Comparison of ENCODE assay signal across 8 mouse cellular contexts in genomic region chr4:43530581-43530980, GRCm38 (mm10). TPM values are rescaled to one million over a fixed set of nuclear protein-coding genes. Genes with fewer than 3 reads are reported as not detected.
DNase-seq lines count a peak whose midpoint lies in the region; ATAC-seq and TF ChIP-seq lines count a peak whose summit lies in the region.

No protein-coding gene starts in this region.

- H3K27me3 ChIP-seq in kidney, adult 2 months (replicated peaks; ENCODE audit: control insufficient read depth, insufficient read depth, low read length): no peaks in the 10 kb centered on the region
- 0 out of 2 replicates have a peak, but pooled peaks cover 2% of the 10 kb centered on the region for H3K27me3 ChIP-seq in limb, embryonic 14.5 days (ENCODE audit: control insufficient read depth, insufficient read depth, low read length)

- peak; percentile 83 for TF ChIP-seq CTCF in kidney, adult 2 months (conservative IDR thresholded peaks at IDR 0.05; ENCODE audit: insufficient read depth, insufficient read length, low read depth, low read length)

- 16% methylated on average over 7 of the region's 7 CpGs for WGBS in kidney, adult 2 months
- 23% methylated on average over 7 of the region's 7 CpGs for WGBS in limb, embryonic 14.5 days

- DNase-seq in urinary bladder, postnatal 25 days (ENCODE audit: low spot score): peak; percentile 80
- no peak for DNase-seq in urinary bladder, adult 2 months (ENCODE audit: low spot score)
- DNase-seq in cerebellum, adult 11-12 months: peak; percentile 62
- peak; percentile 78 for DNase-seq in gastrocnemius, adult 18-20 months (ENCODE audit: low spot score)
- DNase-seq in kidney, adult 2 months: peak; percentile 82
- peak; percentile 64 for DNase-seq in limb, embryonic 14.5 days (ENCODE audit: low spot score)
- peak; percentile 39 to 57 for DNase-seq in thymus, adult 18-20 months

- H3K36me3 ChIP-seq in kidney, adult 2 months (ENCODE audit: control insufficient read depth, insufficient read depth, low read length): peaks cover 7% of the 10 kb centered on the region; the same call in 1 of the 2 replicates
- peaks cover 54% of the 10 kb centered on the region for H3K36me3 ChIP-seq in limb, embryonic 14.5 days (ENCODE audit: control insufficient read depth, insufficient read depth, low read length)

- ATAC-seq in limb, embryonic 14.5 days (ENCODE audit: low FRiP score, low read depth): no peak; the same call in 1 of the 2 replicates
- ATAC-seq in neutrophil, adult 5-6 weeks (ENCODE audit: extremely low read depth, insufficient number of reproducible peaks, low FRiP score, poor library complexity, severe bottlenecking): peak; percentile 57; the same call in 1 of the 2 replicates

- no peak for TF ChIP-seq POLR2A in kidney, adult 2 months (IDR thresholded peaks at IDR 0.05; ENCODE audit: low read depth, low read length)
- no peak for TF ChIP-seq POLR2A in limb, embryonic 14.5 days (IDR thresholded peaks at IDR 0.05; ENCODE audit: borderline replicate concordance, extremely low read depth, insufficient read depth, insufficient read length)

- no peaks in the 10 kb centered on the region for H3K4me1 ChIP-seq in kidney, adult 2 months (ENCODE audit: control insufficient read depth, insufficient read depth, low read length)
- no peaks in the 10 kb centered on the region for H3K4me1 ChIP-seq in limb, embryonic 14.5 days (ENCODE audit: control insufficient read depth, insufficient read depth, low read length)

- H3K4me2 ChIP-seq in limb, embryonic 14.5 days (replicated peaks; ENCODE audit: low read depth, low read length, severe bottlenecking): no peak overlapping the region

- no peak overlapping the region for H3K27ac ChIP-seq in kidney, adult 2 months (ENCODE audit: insufficient read depth, low read depth, low read length)
- no peak overlapping the region for H3K27ac ChIP-seq in limb, embryonic 14.5 days (replicated peaks; ENCODE audit: low read depth, low read length)

- no peak overlapping the region for H3K9ac ChIP-seq in limb, embryonic 14.5 days (ENCODE audit: low read depth, low read length, severe bottlenecking)

- no peak overlapping the region for H3K4me3 ChIP-seq in kidney, adult 2 months (ENCODE audit: insufficient read depth, low read depth, low read length)
- no peak overlapping the region for H3K4me3 ChIP-seq in limb, embryonic 14.5 days (replicated peaks; ENCODE audit: low read length)

- H3K9me3 ChIP-seq in limb, embryonic 14.5 days (ENCODE audit: control insufficient read depth, low read length): no peaks in the 10 kb centered on the region

RNA-seq across cellular contexts. Expression of gene Tpm2, which starts 7.0 kb away (rescaled TPM):
- polyA plus RNA-seq in urinary bladder, adult 2 months (2012; rRNA removed): 3,808 and 5,340 TPM in 2 replicates
- 1,000 to 10,000 TPM; 6,886 to 8,782 TPM for total RNA-seq in gastrocnemius, adult 18-20 months (2021)
- polyA plus RNA-seq in kidney, adult 2 months (2012; rRNA removed): 10.8 and 51.9 TPM in 2 replicates
- polyA plus RNA-seq in limb, embryonic 14.5 days (2012; rRNA removed): 206 and 361 TPM in 2 replicates
- polyA plus RNA-seq in limb, embryonic 14.5 days (2014; fragmentation: Nextera tagmentation; extraction: Ambion mirVana): 382 and 495 TPM in 2 replicates
- 2.2 and 3.0 TPM in 2 replicates for total RNA-seq in neutrophil, adult 5-6 weeks (2017)

RNA-seq across cellular contexts. Expression of gene Car9, which starts 23.8 kb away (rescaled TPM):
- polyA plus RNA-seq in urinary bladder, adult 2 months (2012; rRNA removed): 1.3 and 1.9 TPM in 2 replicates
- 1 to 10 TPM; 1.4 to 2.6 TPM for total RNA-seq in gastrocnemius, adult 18-20 months (2021)
- polyA plus RNA-seq in kidney, adult 2 months (2012; rRNA removed): 4.9 and 5.8 TPM in 2 replicates
- 4.9 TPM in 2 replicates for polyA plus RNA-seq in limb, embryonic 14.5 days (2012; rRNA removed)
- polyA plus RNA-seq in limb, embryonic 14.5 days (2014; fragmentation: Nextera tagmentation; extraction: Ambion mirVana): 1.0 and 1.2 TPM in 2 replicates
- total RNA-seq in neutrophil, adult 5-6 weeks (2017): not detected in 2 replicates

RNA-seq across cellular contexts. Expression of gene Arhgef39, which starts 31.1 kb away (rescaled TPM):
- 14.7 and 26.0 TPM in 2 replicates for polyA plus RNA-seq in urinary bladder, adult 2 months (2012; rRNA removed)
- total RNA-seq in gastrocnemius, adult 18-20 months (2021): not detected
- polyA plus RNA-seq in kidney, adult 2 months (2012; rRNA removed): 17.3 and 26.6 TPM in 2 replicates
- 84.9 and 108 TPM in 2 replicates for polyA plus RNA-seq in limb, embryonic 14.5 days (2012; rRNA removed)
- 25.2 and 27.6 TPM in 2 replicates for polyA plus RNA-seq in limb, embryonic 14.5 days (2014; fragmentation: Nextera tagmentation; extraction: Ambion mirVana)
- total RNA-seq in neutrophil, adult 5-6 weeks (2017): 1.5 and 2.6 TPM in 2 replicates

RNA-seq across cellular contexts. Expression of gene Creb3, which starts 31.6 kb away (rescaled TPM):
- polyA plus RNA-seq in urinary bladder, adult 2 months (2012; rRNA removed): 57.7 and 77.0 TPM in 2 replicates
- total RNA-seq in gastrocnemius, adult 18-20 months (2021): 10 to 100 TPM; 29.9 to 41.5 TPM
- polyA plus RNA-seq in kidney, adult 2 months (2012; rRNA removed): 58.2 and 74.5 TPM in 2 replicates
- 51.7 and 58.0 TPM in 2 replicates for polyA plus RNA-seq in limb, embryonic 14.5 days (2012; rRNA removed)
- 71.4 and 78.5 TPM in 2 replicates for polyA plus RNA-seq in limb, embryonic 14.5 days (2014; fragmentation: Nextera tagmentation; extraction: Ambion mirVana)
- 91.4 and 142 TPM in 2 replicates for total RNA-seq in neutrophil, adult 5-6 weeks (2017)

RNA-seq across cellular contexts. Expression of gene Tln1, which starts 31.9 kb away (rescaled TPM):
- polyA plus RNA-seq in urinary bladder, adult 2 months (2012; rRNA removed): 124 and 153 TPM in 2 replicates
- 10 to 100 TPM; 50.6 to 64.8 TPM for total RNA-seq in gastrocnemius, adult 18-20 months (2021)
- 92.1 and 106 TPM in 2 replicates for polyA plus RNA-seq in kidney, adult 2 months (2012; rRNA removed)
- polyA plus RNA-seq in limb, embryonic 14.5 days (2012; rRNA removed): 69.4 and 75.5 TPM in 2 replicates
- 62.4 and 63.3 TPM in 2 replicates for polyA plus RNA-seq in limb, embryonic 14.5 days (2014; fragmentation: Nextera tagmentation; extraction: Ambion mirVana)
- 386 and 458 TPM in 2 replicates for total RNA-seq in neutrophil, adult 5-6 weeks (2017)
